Mouse (Mus musculus): ENCODE data around the gene Glipr1.

DNA sequence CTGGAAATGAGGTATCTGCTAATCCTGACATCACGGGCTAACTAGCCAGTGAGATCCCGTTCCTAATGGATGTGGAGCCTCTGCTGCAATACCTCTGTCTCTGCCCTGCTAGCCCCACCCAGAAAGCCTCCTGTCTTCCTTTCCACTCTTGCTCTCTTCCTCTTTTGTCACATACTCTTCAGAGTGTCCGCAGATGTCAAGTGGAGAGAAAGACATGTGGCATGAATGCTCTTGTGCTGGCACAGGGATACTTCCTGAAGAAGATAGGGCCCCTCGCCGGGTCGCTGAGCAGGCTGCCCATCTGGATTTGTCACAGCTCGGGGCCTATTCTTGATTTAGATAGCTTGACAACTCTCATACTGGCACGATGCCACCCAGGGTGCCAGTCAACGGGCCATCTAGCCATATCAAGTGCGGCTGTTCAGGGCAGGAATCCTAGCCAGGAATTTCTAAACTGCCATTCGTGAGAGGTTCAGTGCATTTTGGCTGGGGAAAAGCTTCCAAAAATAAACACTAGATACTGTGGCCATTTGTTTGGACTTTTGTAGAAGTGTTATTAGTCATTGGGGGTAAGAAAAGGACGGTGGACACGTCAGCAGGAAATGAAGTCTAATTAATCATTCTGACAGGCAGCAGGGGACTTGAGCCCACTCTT lies 65.8 kb downstream of the Glipr1 start:
- TF ChIP-seq CTCF (IDR thresholded peaks at IDR 0.05) (no peak), POLR2A (IDR thresholded peaks at IDR 0.05; ENCODE audit: insufficient read depth, low read depth, low read length) (no peak)

All from heart, adult 2 months (tissue).